Mouse (Mus musculus) heart, adult 2 months (tissue): ENCODE results near the gene Pde6c. TPM values are rescaled to one million over a fixed set of nuclear protein-coding genes. Genes with fewer than 3 reads are reported as not detected.
A peak's percentile ranks its signal among the peaks of the same experiment; 100 is the strongest.

Experiments used
- DNase-seq, 2 experiments: peaks; one replicate each; pipeline ENCODE4 v3.0.0; 2021
- H3K27ac ChIP-seq: fragments of 200-600 bp; 2 replicates; pipeline ENCODE4 v1.8.1; 2022
- H3K27me3 ChIP-seq: fragments of 200-500 bp; 2 replicates; pipeline ENCODE4 v1.6.1; 2012; ENCODE audit warnings: mild to moderate bottlenecking, low read length, inconsistent platforms, mixed read lengths; ENCODE audit not compliant: control insufficient read depth, insufficient read depth
- H3K36me3 ChIP-seq: fragments of 200-500 bp; 2 replicates; pipeline ENCODE4 v1.6.1; 2012; ENCODE audit warnings: low read length, inconsistent platforms; ENCODE audit not compliant: control insufficient read depth, insufficient read depth
- H3K4me1 ChIP-seq: fragments of 200-500 bp; 2 replicates; pipeline ENCODE4 v1.6.1; 2011; ENCODE audit warnings: low read length; ENCODE audit not compliant: control insufficient read depth, insufficient read depth
- H3K4me3 ChIP-seq: fragments of 200-600 bp; 2 replicates; pipeline ENCODE4 v1.8.1; 2022
- H3K79me2 ChIP-seq: fragments of 200-500 bp; replicated peaks from 2 replicates; pipeline ENCODE4 v1.6.1; 2012; ENCODE audit warnings: mild to moderate bottlenecking, inconsistent platforms, low read length, moderate library complexity, mixed read lengths; ENCODE audit not compliant: control insufficient read depth, insufficient read depth
- H3K9ac ChIP-seq: fragments of 200-500 bp; 2 replicates; pipeline ENCODE4 v1.6.1; 2012; ENCODE audit warnings: low read depth, mild to moderate bottlenecking, control low read depth, inconsistent platforms, low read length, mixed read lengths
- CTCF ChIP-seq: fragments of 200-600 bp; IDR thresholded peaks from 2 replicates; pipeline ENCODE4 v1.8.1; 2022; ENCODE audit warnings: antibody characterized with exemption, mild to moderate bottlenecking, moderate library complexity
- EP300 ChIP-seq: fragments of 200-500 bp; IDR thresholded peaks from 2 replicates; pipeline ENCODE4 v1.6.1; 2011; ENCODE audit warnings: low read depth, low read length, control low read depth; ENCODE audit not compliant: insufficient read depth
- POLR2A ChIP-seq: fragments of 200-500 bp; IDR thresholded peaks from 2 replicates; pipeline ENCODE4 v1.6.1; 2011; ENCODE audit warnings: mild to moderate bottlenecking, low read depth, low read length, control low read depth; ENCODE audit not compliant: insufficient read depth
- WGBS: fragments of 180-500 bp; shearing (Covaris S2); methylation state at CpG from one replicate; pipeline ENCODE4 v1.1.7; 2018; 5-methylcytosine and 5-hydroxymethylcytosine counted together
- intact Hi-C: fragments of 180-260 bp; cut with DNase I; formaldehyde crosslinking; loops from one replicate; pipeline ENCODE4 v1.15.1; 2025
- polyA plus RNA-seq: library from polyadenylated mRNA; depleted of rRNA; stranded (reverse); fragments of >200 nt; gene quantifications from 2 replicates; pipeline ENCODE4 v1.2.3, GENCODE M21; 2012
- total RNA-seq, 2 experiments: library from RNA; stranded (reverse); gene quantifications; 2 replicates each; pipeline ENCODE4 v1.2.3; 2021

The Pde6c gene
- total and polyA plus RNA-seq, 3 experiments: not detected

GRCm38 (mm10) chr19:38114834-38115491 is 17.6 kb upstream of the Pde6c start:
- Histone ChIP-seq H3K27ac (no peak overlapping the region), H3K27me3 (no peaks in the 10 kb centered on the region), H3K4me3 (no peak overlapping the region), H3K9ac (no peak overlapping the region), H3K36me3 (no peaks in the 10 kb centered on the region), H3K79me2 (no peaks in the 10 kb centered on the region), H3K4me1 (no peaks in the 10 kb centered on the region)
- WGBS: 85% methylated on average over 7 of the region's 7 CpGs
- TF ChIP-seq POLR2A: no peak
- no peak for TF ChIP-seq EP300
- TF ChIP-seq CTCF: no peak
- no peak for DNase-seq
- intact Hi-C loops: no loop called here

DNA sequence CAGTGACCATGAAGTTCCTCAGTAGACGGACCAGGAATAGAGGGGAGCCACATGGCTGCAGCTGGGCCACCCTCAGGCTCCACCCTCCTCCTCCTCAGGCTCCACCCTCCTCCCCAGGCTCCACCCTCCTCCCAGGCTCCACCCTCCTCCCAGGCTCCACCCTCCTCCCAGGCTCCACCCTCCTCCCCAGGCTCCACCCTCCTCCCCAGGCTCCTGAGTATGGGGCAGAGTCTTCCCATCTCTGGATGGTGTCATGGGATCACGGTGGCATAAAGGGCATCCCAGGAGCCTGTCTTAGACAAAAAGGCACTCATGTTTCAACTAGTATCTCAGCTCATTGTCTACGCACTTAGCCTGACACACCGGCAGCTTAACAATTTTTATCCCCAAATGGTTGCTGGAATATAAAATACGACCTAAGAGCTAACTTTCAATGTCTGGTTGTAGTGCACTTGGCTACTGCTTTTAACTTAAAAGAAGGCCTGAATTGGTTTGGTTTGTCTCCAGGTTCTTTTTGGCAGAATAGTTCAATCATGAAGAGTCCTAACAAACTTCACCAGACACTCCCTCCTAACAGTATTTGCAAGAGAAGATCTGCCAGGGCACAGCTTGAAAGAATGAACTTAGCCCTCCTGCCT is 12.3 kb upstream of the Pde6c start:
- no peak overlapping the region for H3K27ac ChIP-seq
- H3K4me1 ChIP-seq: no peaks in the 10 kb centered on the region
- no peaks in the 10 kb centered on the region for H3K36me3 ChIP-seq
- H3K79me2 ChIP-seq: no peaks in the 10 kb centered on the region
- 79% methylated on average over 5 of the region's 5 CpGs for WGBS
- TF ChIP-seq POLR2A (no peak), CTCF (no peak), EP300 (no peak)
- H3K27me3 ChIP-seq: no peaks in the 10 kb centered on the region; the same call in 1 of the 2 replicates
- intact Hi-C loops: no loop called here
- no peak overlapping the region for H3K9ac ChIP-seq
- no peak overlapping the region for H3K4me3 ChIP-seq
- no peak for DNase-seq

- Histone ChIP-seq H3K36me3 (no peaks in the 10 kb centered on the region), H3K79me2 (no peaks in the 10 kb centered on the region), H3K9ac (no peak overlapping the region), H3K27ac (no peak overlapping the region), H3K27me3 (peaks cover 1% of the 10 kb centered on the region; the same call in 1 of the 2 replicates), H3K4me1 (no peaks in the 10 kb centered on the region), H3K4me3 (no peak overlapping the region)
- intact Hi-C loops: no loop called here
- no peak for DNase-seq
- TF ChIP-seq EP300: no peak
- TF ChIP-seq CTCF: no peak
- TF ChIP-seq POLR2A: no peak
- WGBS: 23% methylated on average over 9 of the region's 9 CpGs
Observed at GRCm38 (mm10) chr19:38123921-38124320, 8.7 kb upstream of the Pde6c start.

GRCm38 (mm10) chr19:38124401-38125218 is 8.0 kb upstream of the Pde6c start:
- Histone ChIP-seq H3K4me3 (peak overlapping the region; percentile 26; the same call in 1 of the 2 replicates), H3K9ac (no peak overlapping the region), H3K79me2 (no peaks in the 10 kb centered on the region), H3K4me1 (no peaks in the 10 kb centered on the region), H3K27me3 (peaks cover 1% of the 10 kb centered on the region; the same call in 1 of the 2 replicates), H3K36me3 (no peaks in the 10 kb centered on the region), H3K27ac (no peak overlapping the region)
- DNase-seq: peak; percentile 39 to 46
- 2% methylated on average over 75 of the region's 77 CpGs for WGBS
- intact Hi-C loops: no loop called here
- TF ChIP-seq CTCF (no peak), EP300 (no peak), POLR2A (no peak)

DNA sequence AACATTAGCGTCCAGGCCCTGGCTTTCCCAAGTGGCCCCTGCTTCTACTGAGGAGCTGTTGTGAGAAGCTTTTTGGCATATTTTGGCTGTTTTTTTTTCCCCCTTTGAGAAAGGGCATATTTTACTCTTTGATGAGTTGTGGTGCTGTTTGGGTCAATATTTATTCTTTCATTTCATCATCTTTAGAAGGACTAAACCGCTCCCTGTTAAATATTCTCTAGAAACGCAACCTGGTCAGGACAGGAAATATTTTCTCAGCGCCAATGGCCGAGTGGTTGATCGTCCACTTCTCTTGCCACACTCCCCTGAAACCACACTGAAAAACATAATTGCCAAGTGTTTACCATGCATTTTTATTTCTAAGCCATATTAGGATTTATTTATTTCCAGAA is 7.4 kb upstream of the Pde6c start, which contains the start of gene Rbp4:
Gene Rbp4, minus strand, starts transcription at position 63 of the 392 bp plus-strand sequence.
- Histone ChIP-seq H3K79me2 (no peaks in the 10 kb centered on the region), H3K4me3 (peak within 1 kb of the TSS; percentile 26; the same call in 1 of the 2 replicates), H3K27ac (no peak within 1 kb of the TSS), H3K36me3 (no peaks in the 10 kb centered on the region), H3K4me1 (no peaks in the 10 kb centered on the region), H3K27me3 (peaks cover 1% of the 10 kb centered on the region; the same call in 1 of the 2 replicates), H3K9ac (no peak within 1 kb of the TSS)
- 72% methylated on average over 6 of the region's 6 CpGs for WGBS
- TF ChIP-seq EP300 (no peak), POLR2A (no peak), CTCF (no peak)
- no peak for DNase-seq
- intact Hi-C loops: no loop called here

GRCm38 (mm10) chr19:38126656-38127055 is 5.9 kb upstream of the Pde6c start:
- no peak for TF ChIP-seq POLR2A
- TF ChIP-seq EP300: no peak
- TF ChIP-seq CTCF: no peak
- WGBS: 54% methylated on average over 8 of the region's 8 CpGs
- no peaks in the 10 kb centered on the region for H3K79me2 ChIP-seq
- intact Hi-C loops: no loop called here
- H3K27me3 ChIP-seq: peaks cover 1% of the 10 kb centered on the region; the same call in 1 of the 2 replicates
- H3K36me3 ChIP-seq: no peaks in the 10 kb centered on the region
- H3K9ac ChIP-seq: no peak overlapping the region
- no peak for DNase-seq
- H3K27ac ChIP-seq: no peak overlapping the region
- no peaks in the 10 kb centered on the region for H3K4me1 ChIP-seq
- H3K4me3 ChIP-seq: no peak overlapping the region
